Comparison of ENCODE assay signal across 9 mouse cellular contexts in the genomic region with DNA sequence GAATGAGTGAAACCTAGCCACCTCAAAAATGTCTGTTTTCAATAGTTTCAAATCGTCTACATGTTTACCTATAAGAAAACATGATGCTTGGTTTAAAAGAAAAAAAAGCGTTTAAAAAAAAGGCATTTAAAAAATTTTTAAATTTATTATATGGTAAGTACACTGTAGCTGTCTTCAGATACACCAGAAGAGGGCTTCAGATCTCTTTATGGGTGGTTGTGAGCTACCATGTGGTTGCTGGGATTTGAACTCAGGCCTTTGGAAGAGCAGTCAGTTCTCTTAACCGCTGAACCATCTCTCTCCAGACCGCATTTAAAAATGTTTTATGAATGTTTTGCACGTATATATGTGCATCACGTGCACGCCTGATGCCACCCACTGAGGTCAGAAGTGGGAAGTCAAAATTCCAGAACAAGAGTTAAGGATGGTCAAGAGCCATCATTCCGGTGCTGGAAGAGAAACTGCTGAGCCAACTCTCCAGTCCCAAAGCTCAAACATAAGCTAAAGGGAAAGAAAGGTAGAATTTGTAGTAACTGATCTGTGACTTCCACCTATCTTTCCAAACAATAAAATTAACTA. TPM values are rescaled to one million over a fixed set of nuclear protein-coding genes. Genes with fewer than 3 reads are reported as not detected.
A peak's percentile ranks its signal among the peaks of the same experiment; 100 is the strongest.
DNase-seq lines count a peak whose midpoint lies in the region; ATAC-seq and TF ChIP-seq lines count a peak whose summit lies in the region.
"Had no signal": no experiment of that assay in that cellular context is flagged by ENCODE, and none has a peak within 500 bp of the region (broad histone marks: within the 10 kb centered on the region; RNA-seq: fewer than 3 reads in every experiment).

No protein-coding gene starts in this region.

- H3K4me1 ChIP-seq in heart, embryonic 12.5 days (replicated peaks): peaks cover 7% of the 10 kb centered on the region
- H3K4me1 ChIP-seq in ES-Bruce4 (ENCODE audit: control insufficient read depth, insufficient read depth, low read length): no peaks in the 10 kb centered on the region
- peaks cover 12% of the 10 kb centered on the region for H3K4me1 ChIP-seq in heart, embryonic 16.5 days (ENCODE audit: control insufficient read depth, insufficient read depth, low read length)

- no peak for ATAC-seq in heart, embryonic 12.5 days (ENCODE audit: insufficient number of reproducible peaks, low FRiP score)
- no peak for ATAC-seq in heart, embryonic 16.5 days (replicated peaks; ENCODE audit: extremely low read depth, insufficient read depth, low FRiP score)
- no peak for ATAC-seq in activated CD4-positive, CD25-positive, alpha-beta regulatory T cell, adult 4 months

- H3K4me3 ChIP-seq in heart, embryonic 12.5 days: peak overlapping the region; percentile 97
- H3K4me3 ChIP-seq in ES-Bruce4 (ENCODE audit: low read depth, low read length) (peak overlapping the region; percentile 99), macrophage (ENCODE audit: inconsistent target) (peak overlapping the region; percentile 77)
- H3K4me3 ChIP-seq in heart, embryonic 16.5 days (ENCODE audit: low read length): peak overlapping the region; percentile 99

- peak overlapping the region; percentile 89 for H3K4me2 ChIP-seq in heart, embryonic 12.5 days
- peak overlapping the region; percentile 63 for H3K4me2 ChIP-seq in heart, embryonic 16.5 days (ENCODE audit: low read depth, low read length)

- 52% methylated on average over 8 of the region's 8 CpGs for WGBS in heart, embryonic 12.5 days
- WGBS in heart, embryonic 16.5 days: 46% methylated on average over 8 of the region's 8 CpGs
- WGBS in macrophage (ENCODE audit: missing documents): 18% methylated on average over 8 of the region's 8 CpGs

- no peaks in the 10 kb centered on the region for H3K27me3 ChIP-seq in heart, embryonic 12.5 days (replicated peaks)
- H3K27me3 ChIP-seq in ES-Bruce4 (ENCODE audit: control insufficient read depth, insufficient read depth, low read length, poor library complexity, severe bottlenecking): no peaks in the 10 kb centered on the region
- H3K27me3 ChIP-seq in heart, embryonic 16.5 days (ENCODE audit: control insufficient read depth, insufficient read depth, low read length): no peaks in the 10 kb centered on the region

- no peaks in the 10 kb centered on the region for H3K9me3 ChIP-seq in heart, embryonic 12.5 days (replicated peaks)
- H3K9me3 ChIP-seq in ES-Bruce4 (replicated peaks; ENCODE audit: control insufficient read depth, insufficient read depth, low read length, poor library complexity, severe bottlenecking): no peaks in the 10 kb centered on the region
- no peaks in the 10 kb centered on the region for H3K9me3 ChIP-seq in heart, embryonic 16.5 days (replicated peaks; ENCODE audit: control insufficient read depth, low read length)

- peaks cover 52% of the 10 kb centered on the region for H3K79me2 ChIP-seq in macrophage (ENCODE audit: inconsistent target)

- TF ChIP-seq POLR2A in ES-Bruce4 (IDR thresholded peaks at IDR 0.05; ENCODE audit: insufficient read depth, low read length): no peak

- no peak for TF ChIP-seq EP300 in ES-Bruce4 (IDR thresholded peaks at IDR 0.05; ENCODE audit: insufficient read depth, low read depth, low read length)

- H3K36me3 ChIP-seq in heart, embryonic 12.5 days: peaks cover 12% of the 10 kb centered on the region
- peaks cover 10% of the 10 kb centered on the region for H3K36me3 ChIP-seq in ES-Bruce4 (ENCODE audit: control insufficient read depth, insufficient read depth, low read length, poor library complexity, severe bottlenecking)
- H3K36me3 ChIP-seq in heart, embryonic 16.5 days (ENCODE audit: control insufficient read depth, insufficient read depth): peaks cover 4% of the 10 kb centered on the region
- H3K36me3 ChIP-seq in macrophage (ENCODE audit: inconsistent target): no peaks in the 10 kb centered on the region

- no peak for TF ChIP-seq CTCF in ES-Bruce4 (IDR thresholded peaks at IDR 0.05; ENCODE audit: low read depth, low read length)

- DNase-seq in heart, postnatal 14 days: no peak
- DNase-seq in left cerebral cortex, postnatal 10 days (ENCODE audit: extremely low spot score in 1 of 2, low spot score in 2 of 2): no peak
- no peak for DNase-seq in right cerebral cortex, postnatal 4 days
- DNase-seq: layer of hippocampus, adult 9-11 months had no signal

- peak overlapping the region; percentile 82 for H3K9ac ChIP-seq in heart, embryonic 12.5 days
- H3K9ac ChIP-seq in ES-Bruce4 (ENCODE audit: low read depth, poor library complexity, severe bottlenecking): peak overlapping the region; percentile 100
- H3K9ac ChIP-seq in heart, embryonic 16.5 days (ENCODE audit: low read length): peak overlapping the region; percentile 99

- intact Hi-C loops in heart, postnatal 14 days (cut with DNase I): no loop called here
- intact Hi-C loops in left cerebral cortex, postnatal 10 days (cut with DNase I): loop anchor here (5.0 to 10.0 kb wide), 2 partner anchors 113 to 196 kb away; a partner anchor contains a TSS

- peak overlapping the region; percentile 36 for H3K27ac ChIP-seq in heart, embryonic 12.5 days (ENCODE audit: poor library complexity, severe bottlenecking)
- H3K27ac ChIP-seq in ES-Bruce4 (ENCODE audit: insufficient read depth, low read length) (peak overlapping the region; percentile 79), macrophage (peak overlapping the region; percentile 87)
- H3K27ac ChIP-seq in heart, embryonic 16.5 days (ENCODE audit: low read length): peak overlapping the region; percentile 100

RNA-seq across cellular contexts. Expression of a gene that starts 3.3 kb away (rescaled TPM):
- 71.4 and 74.4 TPM in 2 replicates for polyA plus RNA-seq in heart, embryonic 12.5 days (2016; fragmentation: Nextera tagmentation; extraction: Ambion mirVana)
- 10 to 100 TPM; 38.8 to 41.1 TPM for total RNA-seq in heart, postnatal 14 days (2021)
- 122 and 132 TPM in 2 replicates for polyA plus RNA-seq in ES-Bruce4 (2011; ENCODE audit: insufficient read depth, insufficient read length, low read depth, missing spikeins)
- 75.2 and 75.8 TPM in 2 replicates for polyA plus RNA-seq in heart, embryonic 16.5 days (2015; fragmentation: Nextera tagmentation; extraction: Ambion mirVana)
- total RNA-seq in macrophage (2018; cell fraction: chromatin; rRNA removed): 100 to 1,000 TPM; 187 to 359 (median 280) TPM
- total RNA-seq in macrophage (2018; cell fraction: cytosol; rRNA removed): 100 to 1,000 TPM in 17 of 26 experiments, 10 to 100 TPM in 9; 91.4 to 125 (median 106) TPM
- total RNA-seq in macrophage (2018; cell fraction: nucleus; rRNA removed): 100 to 1,000 TPM; 143 to 274 (median 204) TPM
- 87.5 to 118 TPM (median 87.8 TPM) in 3 replicates for polyA plus RNA-seq in macrophage (2018)
- 10 to 100 TPM; 63.3 to 65.8 TPM for total RNA-seq in left cerebral cortex, postnatal 10 days (2021)
- 100 to 1,000 TPM; 110 to 181 TPM for polyA plus RNA-seq in activated CD4-positive, CD25-positive, alpha-beta regulatory T cell, adult 4 months (2017; shearing (Covaris generic))

RNA-seq across cellular contexts. Expression of a gene that starts 16.0 kb away (rescaled TPM):
- polyA plus RNA-seq in heart, embryonic 12.5 days (2016; fragmentation: Nextera tagmentation; extraction: Ambion mirVana): 319 and 325 TPM in 2 replicates
- total RNA-seq in heart, postnatal 14 days (2021): 100 to 1,000 TPM; 905 to 941 TPM
- polyA plus RNA-seq in ES-Bruce4 (2011; ENCODE audit: insufficient read depth, insufficient read length, low read depth, missing spikeins): 97.3 and 98.5 TPM in 2 replicates
- 496 and 560 TPM in 2 replicates for polyA plus RNA-seq in heart, embryonic 16.5 days (2015; fragmentation: Nextera tagmentation; extraction: Ambion mirVana)
- total RNA-seq in macrophage (2018; cell fraction: chromatin; rRNA removed): 1,000 to 10,000 TPM in 18 of 26 experiments, 100 to 1,000 TPM in 6, 10 to 100 TPM in 2; 79.0 to 4,432 (median 1,479) TPM
- 1,000 to 10,000 TPM in 1 of 26 experiments, 100 to 1,000 TPM in 20, 10 to 100 TPM in 5; 61.1 to 1,206 (median 571) TPM for total RNA-seq in macrophage (2018; cell fraction: cytosol; rRNA removed)
- total RNA-seq in macrophage (2018; cell fraction: nucleus; rRNA removed): 1,000 to 10,000 TPM in 9 of 26 experiments, 100 to 1,000 TPM in 15, 10 to 100 TPM in 2; 39.7 to 1,763 (median 855) TPM
- polyA plus RNA-seq in macrophage (2018): 43.6 to 99.3 TPM (median 89.5 TPM) in 3 replicates
- 100 to 1,000 TPM; 227 to 240 TPM for total RNA-seq in left cerebral cortex, postnatal 10 days (2021)
- polyA plus RNA-seq in activated CD4-positive, CD25-positive, alpha-beta regulatory T cell, adult 4 months (2017; shearing (Covaris generic)): 10 to 100 TPM; 62.4 to 64.0 TPM

RNA-seq across cellular contexts. Expression of a gene that starts 30.1 kb away (rescaled TPM):
- 53.6 and 57.2 TPM in 2 replicates for polyA plus RNA-seq in heart, embryonic 12.5 days (2016; fragmentation: Nextera tagmentation; extraction: Ambion mirVana)
- total RNA-seq in heart, postnatal 14 days (2021): 1 to 10 TPM; 8.2 to 9.6 TPM
- 104 and 106 TPM in 2 replicates for polyA plus RNA-seq in ES-Bruce4 (2011; ENCODE audit: insufficient read depth, insufficient read length, low read depth, missing spikeins)
- polyA plus RNA-seq in heart, embryonic 16.5 days (2015; fragmentation: Nextera tagmentation; extraction: Ambion mirVana): 31.6 and 31.7 TPM in 2 replicates
- total RNA-seq in macrophage (2018; cell fraction: chromatin; rRNA removed): 10 to 100 TPM in 2 of 26 experiments, 1 to 10 TPM in 24; 2.7 to 12.9 (median 5.5) TPM
- total RNA-seq in macrophage (2018; cell fraction: cytosol; rRNA removed): 10 to 100 TPM in 20 of 26 experiments, 1 to 10 TPM in 6; 7.1 to 18.9 (median 13.1) TPM
- total RNA-seq in macrophage (2018; cell fraction: nucleus; rRNA removed): 10 to 100 TPM in 5 of 26 experiments, 1 to 10 TPM in 21; 4.3 to 24.3 (median 7.2) TPM
- polyA plus RNA-seq in macrophage (2018): 7.0 to 21.1 TPM (median 15.6 TPM) in 3 replicates
- 100 to 1,000 TPM; 112 to 115 TPM for total RNA-seq in left cerebral cortex, postnatal 10 days (2021)
- 10 to 100 TPM; 38.5 to 40.3 TPM for polyA plus RNA-seq in activated CD4-positive, CD25-positive, alpha-beta regulatory T cell, adult 4 months (2017; shearing (Covaris generic))

RNA-seq across cellular contexts. Expression of a gene that starts 50.3 kb away (rescaled TPM):
- 0.57 and 0.61 TPM in 2 replicates for polyA plus RNA-seq in heart, embryonic 12.5 days (2016; fragmentation: Nextera tagmentation; extraction: Ambion mirVana)
- under 1 TPM; 0.29 to 0.31 TPM for total RNA-seq in heart, postnatal 14 days (2021)
- polyA plus RNA-seq in ES-Bruce4 (2011; ENCODE audit: insufficient read depth, insufficient read length, low read depth, missing spikeins) (0.90 TPM in 1 of 2 replicates, not detected in the other), macrophage (2018) (0.39 TPM in 1 of 3 replicates, not detected in the others)
- polyA plus RNA-seq in heart, embryonic 16.5 days (2015; fragmentation: Nextera tagmentation; extraction: Ambion mirVana): 0.30 and 0.33 TPM in 2 replicates
- 1 to 10 TPM in 5 of 26 experiments, under 1 TPM in 2, not detected in 19; 0.71 to 6.1 (median 2.7) TPM for total RNA-seq in macrophage (2018; cell fraction: chromatin; rRNA removed)
- under 1 TPM in 13 of 26 experiments, not detected in 13; 0.07 to 0.43 (median 0.13) TPM for total RNA-seq in macrophage (2018; cell fraction: cytosol; rRNA removed)
- 1 to 10 TPM in 3 of 26 experiments, under 1 TPM in 3, not detected in 20; 0.40 to 7.9 (median 1.0) TPM for total RNA-seq in macrophage (2018; cell fraction: nucleus; rRNA removed)
- 1 to 10 TPM; 2.0 to 3.5 TPM for total RNA-seq in left cerebral cortex, postnatal 10 days (2021)
- under 1 TPM in 1 of 2 experiments, not detected in 1; 0.93 TPM for polyA plus RNA-seq in activated CD4-positive, CD25-positive, alpha-beta regulatory T cell, adult 4 months (2017; shearing (Covaris generic))

Comparison
In these comparisons a context has a peak if more than half of its experiments do, and no peak if none do; other contexts are left out.
1. H3K27ac ChIP-seq: peak in every context shown above with its lines; median percentile 100 in heart, embryonic 16.5 days; 87 in macrophage; 79 in ES-Bruce4; 36 in heart, embryonic 12.5 days.